Mouse (Mus musculus): ENCODE measurements around the gene Def8. TPM values are rescaled to one million over a fixed set of nuclear protein-coding genes. Genes with fewer than 3 reads are reported as not detected.
"Not testable (repeated sequence)": the region's sequence is repeated elsewhere in the genome, so short reads cannot be mapped to it uniquely, and the experiment has no call there.

Gene Def8
- polyA plus RNA-seq, 1 experiment from 2014 or later, result 33.4 TPM

DNA sequence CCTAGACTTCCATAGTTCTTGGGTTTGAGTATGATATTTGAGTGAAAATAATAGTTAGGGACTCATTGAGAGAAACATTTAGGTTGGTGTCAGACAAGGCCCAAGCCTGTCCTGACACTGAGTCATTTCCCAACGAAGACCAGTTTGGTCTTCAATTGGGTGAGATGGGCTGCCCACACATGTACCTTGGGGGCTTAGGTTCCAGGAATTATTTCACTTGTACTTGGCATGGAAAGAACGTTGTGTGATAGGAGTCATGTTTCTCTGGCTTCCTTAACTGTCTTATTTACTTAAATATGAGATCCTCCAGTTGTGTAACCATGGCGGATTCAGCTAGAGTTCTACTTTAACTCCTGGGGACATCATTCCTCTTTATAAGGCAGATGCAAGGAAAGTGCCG, 40.3 kb downstream of the Def8 start:
- peaks cover 25% of the 10 kb centered on the region for H3K36me3 ChIP-seq (ENCODE audit: insufficient read depth, low read length)
- H3K4me2 ChIP-seq (ENCODE audit: low read length), result no peak overlapping the region
- H3K4me3 ChIP-seq (replicated peaks; ENCODE audit: low read depth, low read length), result no peak overlapping the region
- no peak for DNase-seq (ENCODE audit: low spot score)
- no peak for TF ChIP-seq CTCF (IDR thresholded peaks at IDR 0.05; ENCODE audit: low read depth)
- H3K9me3 ChIP-seq (replicated peaks; ENCODE audit: low read length), result no peaks in the 10 kb centered on the region
- H3K9ac ChIP-seq (ENCODE audit: low read depth, low read length), result no peak overlapping the region
- WGBS, result 82% methylated on average over 4 of the region's 4 CpGs
- no peaks in the 10 kb centered on the region for H3K27me3 ChIP-seq (ENCODE audit: insufficient read depth, low read length)
- no peak for ATAC-seq (replicated peaks; ENCODE audit: low FRiP score, low read depth)
- H3K4me1 ChIP-seq (replicated peaks; ENCODE audit: insufficient read depth, low read length), result no peaks in the 10 kb centered on the region
- H3K27ac ChIP-seq, result no peak overlapping the region

GRCm38 (mm10) chr8:123467476-123467875, 44.1 kb downstream of the Def8 start:
- H3K27ac ChIP-seq, result no peak overlapping the region
- WGBS, result 76% methylated on average over 3 of the region's 3 CpGs
- H3K27me3 ChIP-seq (ENCODE audit: insufficient read depth, low read length), result no peaks in the 10 kb centered on the region
- H3K4me1 ChIP-seq (replicated peaks; ENCODE audit: insufficient read depth, low read length), result no peaks in the 10 kb centered on the region
- no peak overlapping the region for H3K4me3 ChIP-seq (replicated peaks; ENCODE audit: low read depth, low read length)
- H3K36me3 ChIP-seq (ENCODE audit: insufficient read depth, low read length), result no peaks in the 10 kb centered on the region
- no peak for TF ChIP-seq CTCF (IDR thresholded peaks at IDR 0.05; ENCODE audit: low read depth)
- ATAC-seq (replicated peaks; ENCODE audit: low FRiP score, low read depth) (no peak), DNase-seq (ENCODE audit: low spot score) (no peak)
- no peak overlapping the region for H3K9ac ChIP-seq (ENCODE audit: low read depth, low read length)
- no peak overlapping the region for H3K4me2 ChIP-seq (ENCODE audit: low read length)
- no peaks in the 10 kb centered on the region for H3K9me3 ChIP-seq (replicated peaks; ENCODE audit: low read length)

DNA sequence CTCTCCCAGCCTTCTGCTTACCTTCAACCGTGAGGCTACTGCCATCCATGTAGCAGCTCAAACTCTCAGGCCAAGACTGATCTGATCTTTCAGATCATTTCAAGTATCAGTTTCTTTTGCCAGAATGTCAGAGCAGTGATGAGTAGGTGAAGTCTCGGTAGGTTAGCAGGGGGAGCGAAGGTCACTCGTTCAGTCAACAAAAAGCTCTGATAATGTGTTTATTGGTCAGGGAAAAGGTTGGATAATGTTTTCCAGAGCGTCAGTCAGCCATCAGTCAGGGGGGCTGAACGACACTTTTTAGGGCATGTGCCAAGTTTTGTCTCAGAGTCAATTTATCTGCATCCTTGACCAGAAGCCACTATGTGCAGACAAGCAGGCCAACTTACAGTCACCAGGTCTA, 49.7 kb downstream of the Def8 start:
- H3K4me1 ChIP-seq (replicated peaks; ENCODE audit: insufficient read depth, low read length); H3K27me3 ChIP-seq (ENCODE audit: insufficient read depth, low read length); H3K27ac ChIP-seq; H3K4me2 ChIP-seq (ENCODE audit: low read length); ATAC-seq (replicated peaks; ENCODE audit: low FRiP score, low read depth); DNase-seq (ENCODE audit: low spot score); H3K9me3 ChIP-seq (replicated peaks; ENCODE audit: low read length); H3K36me3 ChIP-seq (ENCODE audit: insufficient read depth, low read length); H3K9ac ChIP-seq (ENCODE audit: low read depth, low read length); H3K4me3 ChIP-seq (replicated peaks; ENCODE audit: low read depth, low read length): not testable (repeated sequence)
- 64% methylated on average over 6 of the region's 6 CpGs for WGBS

GRCm38 (mm10) chr8:123474549-123474948, 51.2 kb downstream of the Def8 start:
- not testable (repeated sequence) for DNase-seq (ENCODE audit: low spot score); H3K9me3 ChIP-seq (replicated peaks; ENCODE audit: low read length); H3K27me3 ChIP-seq (ENCODE audit: insufficient read depth, low read length); H3K9ac ChIP-seq (ENCODE audit: low read depth, low read length); ATAC-seq (replicated peaks; ENCODE audit: low FRiP score, low read depth); H3K4me3 ChIP-seq (replicated peaks; ENCODE audit: low read depth, low read length); H3K4me2 ChIP-seq (ENCODE audit: low read length); H3K27ac ChIP-seq; H3K36me3 ChIP-seq (ENCODE audit: insufficient read depth, low read length)
- 56% methylated on average over 5 of the region's 5 CpGs for WGBS
- H3K4me1 ChIP-seq (replicated peaks; ENCODE audit: insufficient read depth, low read length), result peaks cover 10% of the 10 kb centered on the region

DNA sequence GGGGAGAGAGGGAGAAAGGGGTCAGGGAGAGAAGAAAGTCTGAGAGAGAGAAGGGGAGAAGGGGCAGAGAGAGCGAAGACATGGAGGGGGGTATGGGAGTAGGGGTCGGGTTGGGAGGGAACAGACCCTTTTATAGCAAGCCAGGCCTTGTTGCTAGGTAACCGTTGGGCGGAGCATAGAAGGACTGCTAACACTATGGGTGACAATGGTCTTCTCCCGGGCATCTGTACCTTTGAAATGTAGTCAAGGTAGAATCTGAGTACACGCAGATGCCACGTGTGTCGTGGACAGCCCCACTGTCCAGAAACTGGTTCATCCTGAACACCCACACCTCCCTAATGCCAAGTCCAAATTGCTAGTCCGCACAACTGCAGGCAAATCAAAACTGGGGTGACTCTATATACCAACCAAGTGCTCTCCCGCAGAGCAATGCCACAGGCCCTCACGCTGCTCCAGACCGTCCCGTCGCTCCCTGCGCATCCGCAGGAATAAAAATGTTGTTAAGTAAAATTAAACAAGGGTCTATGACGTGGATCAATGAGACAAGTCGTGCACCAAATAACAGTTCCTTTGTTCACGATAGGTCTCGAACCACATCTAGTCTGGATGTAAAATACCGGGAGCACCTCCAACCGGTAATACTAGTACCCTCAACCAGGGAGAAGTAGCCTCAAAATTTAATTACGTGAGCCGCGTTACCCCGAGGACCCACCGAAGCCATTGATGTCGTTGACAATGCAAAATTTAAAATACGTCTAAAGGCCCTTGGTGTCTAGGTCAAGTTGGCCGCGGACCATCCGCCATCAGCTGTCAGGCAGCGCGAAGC, 53.8 kb downstream of the Def8 start:
- H3K9me3 ChIP-seq (replicated peaks; ENCODE audit: low read length), result no peaks in the 10 kb centered on the region
- 0 out of 2 replicates have a peak, but pooled peaks have one; percentile 6 for ATAC-seq (replicated peaks; ENCODE audit: low FRiP score, low read depth)
- peak overlapping the region; percentile 87; the same call in 1 of the 2 replicates for H3K27ac ChIP-seq
- peak overlapping the region; percentile 87 for H3K4me2 ChIP-seq (ENCODE audit: low read length)
- WGBS, result 10% methylated on average over 34 of the region's 34 CpGs
- peak; percentile 13 for DNase-seq (ENCODE audit: low spot score)
- peaks cover 10% of the 10 kb centered on the region for H3K4me1 ChIP-seq (replicated peaks; ENCODE audit: insufficient read depth, low read length)
- H3K27me3 ChIP-seq (ENCODE audit: insufficient read depth, low read length), result no peaks in the 10 kb centered on the region
- H3K9ac ChIP-seq (ENCODE audit: low read depth, low read length), result peak overlapping the region; percentile 74
- H3K36me3 ChIP-seq (ENCODE audit: insufficient read depth, low read length), result 0 out of 2 replicates have a peak, but pooled peaks cover 9% of the 10 kb centered on the region
- H3K4me3 ChIP-seq (replicated peaks; ENCODE audit: low read depth, low read length), result peak overlapping the region; percentile 76
- no peak for TF ChIP-seq CTCF (IDR thresholded peaks at IDR 0.05; ENCODE audit: low read depth)

DNA sequence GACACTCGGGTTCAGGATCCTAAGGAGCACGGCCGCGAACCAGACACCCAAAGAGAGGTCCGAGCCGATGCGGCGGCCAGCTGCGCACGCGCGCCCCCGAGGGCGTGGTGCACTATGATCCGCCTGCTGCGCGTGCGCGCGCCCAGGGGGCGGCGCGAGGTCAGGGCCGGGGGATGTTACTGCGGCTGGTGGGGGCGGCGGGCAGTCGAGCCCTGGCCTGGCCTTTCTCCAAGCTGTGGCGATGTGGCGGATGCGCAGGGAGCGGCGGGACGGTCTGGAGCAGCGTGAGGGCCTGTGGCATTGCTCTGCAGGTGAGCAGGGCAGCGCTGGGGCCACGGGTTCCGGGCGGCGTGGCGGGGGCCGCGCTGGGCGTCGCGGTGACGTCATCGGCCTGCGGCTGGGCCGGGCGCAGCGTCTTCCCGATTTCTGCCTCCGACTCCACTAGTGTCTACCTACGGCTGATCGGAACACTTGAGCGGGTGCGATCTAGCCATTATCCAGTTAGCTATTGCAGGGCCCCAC, 54.5 kb downstream of the Def8 start, which contains the start of gene Afg3l1:
Gene Afg3l1 (plus strand): TSS at position 167 of the 522 bp plus-strand sequence.
- Histone ChIP-seq H3K27ac (peak within 1 kb of the TSS; percentile 87), H3K4me3 (replicated peaks; ENCODE audit: low read depth, low read length) (peak within 1 kb of the TSS; percentile 76), H3K9ac (ENCODE audit: low read depth, low read length) (peak within 1 kb of the TSS; percentile 74), H3K27me3 (ENCODE audit: insufficient read depth, low read length) (no peaks in the 10 kb centered on the region), H3K4me2 (ENCODE audit: low read length) (peak within 1 kb of the TSS; percentile 87), H3K36me3 (ENCODE audit: insufficient read depth, low read length) (0 out of 2 replicates have a peak, but pooled peaks cover 9% of the 10 kb centered on the region), H3K4me1 (replicated peaks; ENCODE audit: insufficient read depth, low read length) (peaks cover 10% of the 10 kb centered on the region), H3K9me3 (replicated peaks; ENCODE audit: low read length) (no peaks in the 10 kb centered on the region)
- TF ChIP-seq CTCF (IDR thresholded peaks at IDR 0.05; ENCODE audit: low read depth), result no peak
- peak; percentile 91 for ATAC-seq (replicated peaks; ENCODE audit: low FRiP score, low read depth)
- WGBS, result under 1% methylated on average over 58 of the region's 58 CpGs
- peak; percentile 92 for DNase-seq (ENCODE audit: low spot score)

All from kidney, postnatal 0 days (tissue).